Mouse (Mus musculus) embryonic facial prominence, embryonic 15.5 days (tissue): ENCODE results near the gene Cdkn3. TPM values are rescaled to one million over a fixed set of nuclear protein-coding genes. Genes with fewer than 3 reads are reported as not detected.
A peak's percentile ranks its signal among the peaks of the same experiment; 100 is the strongest.

Source experiments
- ATAC-seq: fragments of 200-750 bp; cut with Nextera tagmentation; 2 replicates; pipeline ENCODE4 v1.8.0; 2017; ENCODE audit warnings: low read depth, moderate TSS enrichment; ENCODE audit not compliant: insufficient number of reproducible peaks, low FRiP score, low TSS enrichment
- H3K27ac ChIP-seq: fragments of 300-500 bp; sonication (generic); replicated peaks from 2 replicates; pipeline ENCODE4 v1.5.1; 2015; ENCODE audit warnings: mild to moderate bottlenecking, inconsistent platforms
- H3K27me3 ChIP-seq: fragments of 300-500 bp; sonication (generic); 2 replicates; pipeline ENCODE4 v1.6.1; 2015; ENCODE audit warnings: inconsistent platforms
- H3K36me3 ChIP-seq: fragments of 300-500 bp; sonication (generic); 2 replicates; pipeline ENCODE4 v1.6.1; 2015; ENCODE audit warnings: mild to moderate bottlenecking, inconsistent platforms
- H3K4me1 ChIP-seq: fragments of 300-500 bp; sonication (generic); 2 replicates; pipeline ENCODE4 v1.6.1; 2015; ENCODE audit warnings: inconsistent platforms
- H3K4me2 ChIP-seq: fragments of 300-500 bp; sonication (generic); replicated peaks from 2 replicates; pipeline ENCODE4 v1.6.1; 2015; ENCODE audit warnings: mild to moderate bottlenecking, inconsistent platforms
- H3K4me3 ChIP-seq: fragments of 300-500 bp; sonication (generic); replicated peaks from 2 replicates; pipeline ENCODE4 v1.5.1; 2015; ENCODE audit warnings: mild to moderate bottlenecking, inconsistent platforms
- H3K9ac ChIP-seq: fragments of 300-500 bp; sonication (generic); 2 replicates; pipeline ENCODE4 v1.6.1; 2015; ENCODE audit warnings: inconsistent platforms
- H3K9me3 ChIP-seq: fragments of 300-500 bp; sonication (generic); replicated peaks from 2 replicates; pipeline ENCODE4 v1.6.1; 2016; ENCODE audit warnings: inconsistent platforms
- WGBS: fragments of 180-500 bp; shearing (Covaris S2); methylation state at CpG from one replicate; pipeline ENCODE4 v1.1.7; 2015; 5-methylcytosine and 5-hydroxymethylcytosine counted together
- polyA plus RNA-seq: library from polyadenylated mRNA; unstranded; fragments of >200 nt; fragmentation: Nextera tagmentation; extraction: Ambion mirVana; gene quantifications from 2 replicates; pipeline ENCODE4 v1.2.1, GENCODE M21; 2015

Cdkn3 gene
- polyA plus RNA-seq, 1 experiment from 2014 or later: 38.7 TPM

DNA sequence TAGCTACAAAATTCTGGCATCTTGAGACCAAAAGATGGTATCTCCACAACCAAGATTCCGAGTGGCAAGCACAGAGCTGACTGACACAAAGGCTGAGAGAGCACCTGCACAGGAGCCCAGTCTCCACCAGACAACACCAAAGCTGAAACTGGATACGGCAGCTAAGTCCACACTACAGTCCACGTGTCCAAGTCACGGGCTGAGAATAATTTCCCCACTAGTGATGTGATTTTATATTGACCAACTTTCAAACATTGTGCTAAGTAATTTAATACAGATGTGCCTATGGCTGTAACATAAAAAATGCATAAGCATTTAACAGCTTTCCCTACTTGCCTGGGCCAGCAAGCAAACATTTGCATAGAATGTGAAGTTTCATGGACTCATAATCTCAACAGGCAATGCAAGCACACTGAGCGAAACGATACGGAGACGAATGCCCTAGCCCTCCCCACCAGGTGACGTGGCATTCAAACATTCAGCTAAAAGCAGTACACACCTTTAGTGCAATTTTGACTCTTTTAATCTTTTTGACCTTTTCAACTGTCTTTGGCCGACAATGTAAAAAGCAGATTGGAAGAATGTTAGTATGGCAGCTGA, 23.1 kb downstream of the Cdkn3 start:
- no peak for ATAC-seq
- Histone ChIP-seq H3K27me3 (no peaks in the 10 kb centered on the region), H3K27ac (no peak overlapping the region), H3K9me3 (peaks cover 6% of the 10 kb centered on the region; the same call in 1 of the 2 replicates), H3K4me3 (no peak overlapping the region), H3K9ac (no peak overlapping the region), H3K4me2 (no peak overlapping the region), H3K36me3 (peaks cover 30% of the 10 kb centered on the region), H3K4me1 (peaks cover 27% of the 10 kb centered on the region)
- 59% methylated on average over 10 of the region's 10 CpGs for whole genome bisulfite sequencing

DNA sequence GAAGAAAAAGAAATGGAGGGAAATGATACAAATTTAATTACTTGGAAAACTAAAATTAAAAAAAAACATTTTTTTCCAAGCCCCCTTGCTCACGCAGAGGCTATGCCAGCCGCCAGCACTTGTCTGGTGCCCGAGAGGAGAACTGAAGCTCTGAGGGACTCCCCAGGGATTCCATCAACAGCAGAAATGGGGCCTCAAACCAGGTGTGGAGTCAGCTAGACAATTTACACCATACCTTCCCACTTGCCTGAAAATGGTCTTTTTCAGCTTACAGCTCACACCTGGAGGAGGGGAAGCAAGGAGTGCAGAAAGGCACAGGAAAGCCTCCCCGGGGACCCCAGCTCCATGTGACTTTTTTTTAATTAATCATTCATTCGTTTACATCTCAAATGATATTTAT, 24.9 kb downstream of the Cdkn3 start:
- Histone ChIP-seq H3K9ac (no peak overlapping the region), H3K4me3 (no peak overlapping the region), H3K27me3 (no peaks in the 10 kb centered on the region), H3K27ac (no peak overlapping the region), H3K9me3 (no peaks in the 10 kb centered on the region), H3K4me1 (peaks cover 27% of the 10 kb centered on the region), H3K36me3 (peaks cover 12% of the 10 kb centered on the region; the same call in 1 of the 2 replicates), H3K4me2 (no peak overlapping the region)
- ATAC-seq: no peak
- WGBS: 82% methylated on average over 5 of the region's 5 CpGs

DNA sequence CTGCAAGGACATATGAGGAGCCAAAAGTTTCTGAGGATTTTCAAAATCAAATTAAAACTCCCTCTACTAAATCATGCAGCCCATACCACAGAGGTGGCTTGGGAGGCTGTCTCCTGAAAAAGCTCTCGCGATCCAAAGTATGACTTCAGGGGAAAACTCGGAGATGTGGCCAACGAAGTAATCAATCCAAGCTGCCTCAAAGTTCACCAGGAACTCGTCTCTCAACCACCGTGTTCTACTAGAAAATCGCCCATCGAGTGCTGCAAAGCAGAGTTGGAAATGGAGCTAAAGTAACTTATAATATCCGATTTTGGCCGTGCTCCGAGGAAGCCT, 27.1 kb downstream of the Cdkn3 start:
- H3K27me3 ChIP-seq: no peaks in the 10 kb centered on the region
- ATAC-seq: no peak

GRCm38 (mm10) chr14:46787787-46788504, 27.6 kb downstream of the Cdkn3 start, which contains the start of gene Cnih1:
Gene Cnih1, minus strand, starts transcription at chr14:46788411.
- H3K4me2 ChIP-seq: peak within 1 kb of the TSS; percentile 60
- under 1% methylated on average over 80 of the region's 86 CpGs for WGBS
- peak; percentile 96 for ATAC-seq
- H3K36me3 ChIP-seq: no peaks in the 10 kb centered on the region
- peaks cover 27% of the 10 kb centered on the region for H3K4me1 ChIP-seq
- H3K27ac ChIP-seq: peak within 1 kb of the TSS; percentile 98
- H3K9me3 ChIP-seq: no peaks in the 10 kb centered on the region
- H3K9ac ChIP-seq: peak within 1 kb of the TSS; percentile 91
- peak within 1 kb of the TSS; percentile 89 for H3K4me3 ChIP-seq
- no peaks in the 10 kb centered on the region for H3K27me3 ChIP-seq

More for the DNA sequence above, 27.1 kb downstream of the Cdkn3 start:
- under 1% methylated on average over 11 of the region's 11 CpGs for WGBS
- Histone ChIP-seq H3K4me2 (peak overlapping the region; percentile 60), H3K36me3 (peaks cover 5% of the 10 kb centered on the region; the same call in 1 of the 2 replicates), H3K9me3 (no peaks in the 10 kb centered on the region), H3K4me1 (peaks cover 27% of the 10 kb centered on the region), H3K27ac (peak overlapping the region; percentile 98), H3K4me3 (peak overlapping the region; percentile 89), H3K9ac (peak overlapping the region; percentile 91)

DNA sequence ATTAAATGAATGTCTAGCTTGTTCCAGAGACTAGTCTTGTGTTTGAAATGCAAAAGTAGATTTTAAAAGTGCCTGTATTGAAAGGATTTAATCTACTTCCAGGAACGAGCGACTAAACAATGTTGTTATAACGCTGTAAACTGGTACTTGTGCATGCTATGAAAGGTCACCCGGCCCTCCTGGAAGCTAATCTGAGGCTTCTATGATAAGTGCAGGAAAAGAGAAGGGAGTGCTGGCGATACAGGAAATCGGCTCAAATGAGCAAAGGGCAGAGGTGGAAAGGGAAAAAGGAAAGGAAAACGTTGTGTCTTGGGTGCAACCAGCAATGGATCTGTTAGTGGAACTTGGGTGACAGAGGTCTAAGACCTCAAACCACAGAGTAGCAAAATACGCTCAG, 28.2 kb downstream of the Cdkn3 start:
- H3K9ac ChIP-seq: no peak overlapping the region
- no peaks in the 10 kb centered on the region for H3K36me3 ChIP-seq
- WGBS: 24% methylated on average over 8 of the region's 8 CpGs
- no peaks in the 10 kb centered on the region for H3K9me3 ChIP-seq
- H3K4me1 ChIP-seq: peaks cover 22% of the 10 kb centered on the region
- ATAC-seq: no peak
- H3K27ac ChIP-seq: peak overlapping the region; percentile 98
- peak overlapping the region; percentile 89 for H3K4me3 ChIP-seq
- H3K27me3 ChIP-seq: no peaks in the 10 kb centered on the region
- peak overlapping the region; percentile 60 for H3K4me2 ChIP-seq

DNA sequence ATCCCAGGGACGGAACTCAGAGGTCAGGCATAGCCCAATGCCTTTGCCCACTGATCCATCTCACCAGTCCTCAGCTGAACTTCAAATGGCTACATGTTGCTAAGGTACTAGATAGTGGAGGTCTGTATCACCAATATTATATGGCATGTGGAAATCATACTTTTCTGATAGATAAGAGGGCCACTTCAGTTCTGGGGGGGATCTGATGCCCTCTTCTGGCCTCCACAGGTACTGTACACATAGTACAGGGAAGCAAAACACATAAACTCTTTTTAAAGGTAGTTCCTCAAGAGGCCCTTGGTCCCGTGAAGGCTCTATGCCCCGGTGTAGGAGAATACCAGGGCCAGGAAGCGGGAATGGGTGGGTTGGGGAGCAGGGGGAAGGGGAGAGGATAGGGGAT, 30.0 kb downstream of the Cdkn3 start:
- no peak overlapping the region for H3K9ac ChIP-seq
- no peak overlapping the region for H3K27ac ChIP-seq
- no peaks in the 10 kb centered on the region for H3K9me3 ChIP-seq
- no peaks in the 10 kb centered on the region for H3K36me3 ChIP-seq
- H3K27me3 ChIP-seq: no peaks in the 10 kb centered on the region
- no peak overlapping the region for H3K4me3 ChIP-seq
- no peak overlapping the region for H3K4me2 ChIP-seq
- 74% methylated on average over 4 of the region's 4 CpGs for WGBS
- ATAC-seq: no peak
- H3K4me1 ChIP-seq: peaks cover 10% of the 10 kb centered on the region

DNA sequence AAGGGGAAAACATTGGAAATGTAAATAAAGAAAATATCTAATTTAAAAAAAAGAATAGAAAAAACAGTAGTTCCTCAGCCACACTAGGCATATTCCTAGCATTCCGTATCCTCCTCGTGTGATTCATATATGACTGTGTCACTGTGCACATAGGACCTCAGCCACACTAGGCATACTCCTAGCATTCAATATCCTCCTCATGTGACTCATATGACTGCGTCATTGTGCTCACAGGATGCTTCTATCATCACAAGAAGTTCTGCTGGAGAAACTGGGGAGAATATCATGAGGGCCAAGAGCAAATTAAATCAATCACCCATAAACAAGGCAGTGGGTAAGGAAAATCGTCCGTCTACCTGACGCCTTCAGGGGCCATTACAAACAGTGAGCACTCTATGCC, 30.4 kb downstream of the Cdkn3 start:
- Histone ChIP-seq H3K27me3 (no peaks in the 10 kb centered on the region), H3K4me3 (no peak overlapping the region), H3K4me1 (peaks cover 9% of the 10 kb centered on the region), H3K27ac (no peak overlapping the region), H3K36me3 (no peaks in the 10 kb centered on the region), H3K9me3 (no peaks in the 10 kb centered on the region), H3K4me2 (no peak overlapping the region), H3K9ac (no peak overlapping the region)
- no peak for ATAC-seq
- WGBS: 85% methylated on average over 6 of the region's 6 CpGs

DNA sequence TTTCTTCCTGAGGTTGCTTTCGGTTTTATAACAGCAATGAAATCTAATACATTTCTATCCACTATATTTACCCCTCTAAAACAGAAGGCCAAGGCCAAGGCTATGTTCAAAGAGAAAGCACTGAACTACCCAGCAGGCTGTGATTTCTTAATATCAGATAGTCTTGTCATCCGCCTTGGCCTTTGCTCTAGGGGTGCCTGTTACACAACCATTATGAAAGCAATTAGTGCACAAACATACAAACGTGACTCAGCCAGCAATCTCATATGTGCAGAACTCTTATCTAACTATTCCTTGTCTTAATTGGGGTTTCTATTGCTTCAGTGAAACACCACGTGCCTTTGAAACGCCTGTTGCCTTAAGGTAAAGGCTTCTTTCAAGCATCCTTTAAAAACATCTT, 33.8 kb downstream of the Cdkn3 start:
- no peak overlapping the region for H3K27ac ChIP-seq
- H3K4me3 ChIP-seq: no peak overlapping the region
- no peak for ATAC-seq
- H3K4me2 ChIP-seq: no peak overlapping the region
- whole genome bisulfite sequencing: 68% methylated on average over 5 of the region's 5 CpGs
- H3K27me3 ChIP-seq: no peaks in the 10 kb centered on the region
- no peaks in the 10 kb centered on the region for H3K9me3 ChIP-seq
- no peak overlapping the region for H3K9ac ChIP-seq
- 0 out of 2 replicates have a peak, but pooled peaks cover under 1% of the 10 kb centered on the region for H3K36me3 ChIP-seq
- H3K4me1 ChIP-seq: no peaks in the 10 kb centered on the region

- no peak for ATAC-seq
- H3K4me2 ChIP-seq: no peak overlapping the region
- no peaks in the 10 kb centered on the region for H3K27me3 ChIP-seq
- WGBS: 66% methylated on average over 3 of the region's 3 CpGs
- H3K36me3 ChIP-seq: peaks cover 6% of the 10 kb centered on the region; the same call in 1 of the 2 replicates
- H3K4me3 ChIP-seq: no peak overlapping the region
- no peaks in the 10 kb centered on the region for H3K9me3 ChIP-seq
- H3K27ac ChIP-seq: 0 out of 2 replicates have a peak overlapping the region, but pooled peaks have one; percentile 14
- H3K4me1 ChIP-seq: no peaks in the 10 kb centered on the region
- no peak overlapping the region for H3K9ac ChIP-seq
These were observed 40.5 kb downstream of the Cdkn3 start for GRCm38 (mm10) chr14:46800684-46801345.

GRCm38 (mm10) chr14:46803259-46803658, 42.9 kb downstream of the Cdkn3 start:
- 75% methylated on average over 4 of the region's 4 CpGs for WGBS
- ATAC-seq: no peak
- H3K9me3 ChIP-seq: no peaks in the 10 kb centered on the region

DNA sequence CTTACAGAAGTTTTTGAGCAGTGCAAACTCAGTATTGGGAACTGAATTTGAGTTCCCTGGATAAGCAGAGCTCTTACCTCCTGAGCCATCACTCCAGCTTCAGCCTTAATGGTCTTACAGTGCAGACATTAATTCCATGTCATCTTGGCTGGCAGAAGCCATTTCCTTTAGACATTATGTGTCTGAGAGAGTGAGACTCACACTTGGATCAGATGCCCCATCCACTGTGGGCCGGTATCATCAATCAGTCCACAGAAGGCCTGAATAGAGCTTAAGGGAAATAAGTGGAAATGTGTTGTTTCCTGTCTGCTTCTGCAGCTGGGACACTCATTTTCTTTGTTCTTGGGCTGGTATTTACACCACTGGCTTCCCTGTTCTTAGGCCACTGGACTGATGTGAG, 43.5 kb downstream of the Cdkn3 start:
- ATAC-seq: no peak
- 97% methylated on average over 1 of the region's 1 CpGs for WGBS

More at GRCm38 (mm10) chr14:46803259-46803658, 42.9 kb downstream of the Cdkn3 start:
- no peak overlapping the region for H3K27ac ChIP-seq
- H3K27me3 ChIP-seq: no peaks in the 10 kb centered on the region
- H3K36me3 ChIP-seq: peaks cover 6% of the 10 kb centered on the region; the same call in 1 of the 2 replicates
- H3K9ac ChIP-seq: no peak overlapping the region
- no peak overlapping the region for H3K4me3 ChIP-seq
- 0 out of 2 replicates have a peak, but pooled peaks cover 4% of the 10 kb centered on the region for H3K4me1 ChIP-seq
- H3K4me2 ChIP-seq: no peak overlapping the region

More for the DNA sequence above, 43.5 kb downstream of the Cdkn3 start:
- no peak overlapping the region for H3K27ac ChIP-seq
- peaks cover 6% of the 10 kb centered on the region; the same call in 1 of the 2 replicates for H3K36me3 ChIP-seq
- 0 out of 2 replicates have a peak, but pooled peaks cover 4% of the 10 kb centered on the region for H3K4me1 ChIP-seq
- no peak overlapping the region for H3K4me2 ChIP-seq
- H3K27me3 ChIP-seq: no peaks in the 10 kb centered on the region
- H3K9ac ChIP-seq: no peak overlapping the region
- no peak overlapping the region for H3K4me3 ChIP-seq
- no peaks in the 10 kb centered on the region for H3K9me3 ChIP-seq
